Mouse (Mus musculus) liver, postnatal 0 days (tissue): Measurements from ENCODE around the gene Polr2l.

Source experiments
- CTCF ChIP-seq: sonication (generic); IDR thresholded peaks from 2 replicates; pipeline ENCODE4 v1.5.1; 2016; ENCODE audit warnings: antibody characterized with exemption, low read depth
- EP300 ChIP-seq: IDR thresholded peaks from 2 replicates; pipeline ENCODE4 v1.6.1; 2016; ENCODE audit warnings: antibody characterized with exemption, low read depth, mild to moderate bottlenecking

- no peak for TF ChIP-seq CTCF
- TF ChIP-seq EP300, result no peak
Measured at GRCm38 (mm10) chr7:141460391-141461113, 14.4 kb downstream of the Polr2l start, which contains the start of gene Cracr2b.
